Mouse (Mus musculus): Measurements from ENCODE around the gene Mrpl46. TPM values are rescaled to one million over a fixed set of nuclear protein-coding genes. Genes with fewer than 3 reads are reported as not detected.

The Mrpl46 gene
- polyA plus RNA-seq, 1 experiment from 2014 or later, result 60.0 TPM

GRCm38 (mm10) chr7:78766019-78766683, 17.2 kb downstream of the Mrpl46 start:
- Histone ChIP-seq H3K36me3 (no peaks in the 10 kb centered on the region), H3K4me3 (no peak overlapping the region), H3K4me2 (peak overlapping the region; percentile 28; the same call in 1 of the 2 replicates), H3K9ac (no peak overlapping the region), H3K27ac (no peak overlapping the region), H3K4me1 (no peaks in the 10 kb centered on the region; the same call in 1 of the 2 replicates), H3K27me3 (peaks cover 10% of the 10 kb centered on the region; the same call in 1 of the 2 replicates), H3K9me3 (no peaks in the 10 kb centered on the region)
- ATAC-seq (ENCODE audit: insufficient number of reproducible peaks, insufficient read depth, low FRiP score, low TSS enrichment, low read depth), result no peak
- 23% methylated on average over 18 of the region's 18 CpGs for whole genome bisulfite sequencing

GRCm38 (mm10) chr7:78765215-78765631, 18.1 kb downstream of the Mrpl46 start:
- Histone ChIP-seq H3K4me3 (no peak overlapping the region), H3K9ac (no peak overlapping the region), H3K4me2 (no peak overlapping the region), H3K27ac (no peak overlapping the region), H3K4me1 (no peaks in the 10 kb centered on the region; the same call in 1 of the 2 replicates), H3K27me3 (peaks cover 10% of the 10 kb centered on the region; the same call in 1 of the 2 replicates), H3K9me3 (no peaks in the 10 kb centered on the region), H3K36me3 (no peaks in the 10 kb centered on the region)
- no peak for ATAC-seq (ENCODE audit: insufficient number of reproducible peaks, insufficient read depth, low FRiP score, low TSS enrichment, low read depth)
- WGBS, result 64% methylated on average over 5 of the region's 5 CpGs

GRCm38 (mm10) chr7:78763801-78764200, 19.5 kb downstream of the Mrpl46 start:
- Histone ChIP-seq H3K27me3 (peaks cover 10% of the 10 kb centered on the region; the same call in 1 of the 2 replicates), H3K4me3 (no peak overlapping the region), H3K9ac (no peak overlapping the region), H3K36me3 (no peaks in the 10 kb centered on the region), H3K4me2 (no peak overlapping the region), H3K27ac (no peak overlapping the region), H3K9me3 (no peaks in the 10 kb centered on the region), H3K4me1 (no peaks in the 10 kb centered on the region; the same call in 1 of the 2 replicates)
- whole genome bisulfite sequencing, result 87% methylated on average over 3 of the region's 3 CpGs
- no peak for ATAC-seq (ENCODE audit: insufficient number of reproducible peaks, insufficient read depth, low FRiP score, low TSS enrichment, low read depth)

- Histone ChIP-seq H3K9ac (no peak overlapping the region), H3K4me3 (no peak overlapping the region), H3K4me1 (no peaks in the 10 kb centered on the region), H3K27ac (no peak overlapping the region), H3K36me3 (no peaks in the 10 kb centered on the region), H3K27me3 (no peaks in the 10 kb centered on the region), H3K9me3 (no peaks in the 10 kb centered on the region), H3K4me2 (no peak overlapping the region)
- WGBS, result 61% methylated on average over 8 of the region's 8 CpGs
- no peak for ATAC-seq (ENCODE audit: insufficient number of reproducible peaks, insufficient read depth, low FRiP score, low TSS enrichment, low read depth)
Observed at GRCm38 (mm10) chr7:78754458-78755000, 28.8 kb downstream of the Mrpl46 start.

GRCm38 (mm10) chr7:78753752-78754457, 29.4 kb downstream of the Mrpl46 start:
- Histone ChIP-seq H3K27me3 (no peaks in the 10 kb centered on the region), H3K27ac (no peak overlapping the region), H3K4me3 (no peak overlapping the region), H3K9ac (no peak overlapping the region), H3K9me3 (no peaks in the 10 kb centered on the region), H3K4me2 (no peak overlapping the region), H3K36me3 (no peaks in the 10 kb centered on the region), H3K4me1 (no peaks in the 10 kb centered on the region)
- WGBS, result 79% methylated on average over 7 of the region's 7 CpGs
- no peak for ATAC-seq (ENCODE audit: insufficient number of reproducible peaks, insufficient read depth, low FRiP score, low TSS enrichment, low read depth)

GRCm38 (mm10) chr7:78752961-78753360, 30.4 kb downstream of the Mrpl46 start:
- no peaks in the 10 kb centered on the region for H3K36me3 ChIP-seq
- WGBS, result 89% methylated on average over 4 of the region's 4 CpGs
- no peaks in the 10 kb centered on the region for H3K9me3 ChIP-seq
- H3K27ac ChIP-seq, result no peak overlapping the region
- no peaks in the 10 kb centered on the region for H3K4me1 ChIP-seq
- H3K27me3 ChIP-seq, result no peaks in the 10 kb centered on the region
- ATAC-seq (ENCODE audit: insufficient number of reproducible peaks, insufficient read depth, low FRiP score, low TSS enrichment, low read depth), result no peak
- no peak overlapping the region for H3K9ac ChIP-seq
- H3K4me3 ChIP-seq, result no peak overlapping the region
- H3K4me2 ChIP-seq, result no peak overlapping the region

- Histone ChIP-seq H3K36me3 (no peaks in the 10 kb centered on the region), H3K9ac (no peak overlapping the region), H3K27ac (no peak overlapping the region), H3K9me3 (no peaks in the 10 kb centered on the region), H3K27me3 (no peaks in the 10 kb centered on the region), H3K4me3 (no peak overlapping the region), H3K4me2 (no peak overlapping the region), H3K4me1 (no peaks in the 10 kb centered on the region)
- no peak for ATAC-seq (ENCODE audit: insufficient number of reproducible peaks, insufficient read depth, low FRiP score, low TSS enrichment, low read depth)
- 76% methylated on average over 5 of the region's 5 CpGs for WGBS
Observed at GRCm38 (mm10) chr7:78743731-78744385, 39.5 kb downstream of the Mrpl46 start.

- WGBS, result 78% methylated on average over 8 of the region's 8 CpGs
- Histone ChIP-seq H3K9me3 (no peaks in the 10 kb centered on the region), H3K27me3 (no peaks in the 10 kb centered on the region), H3K4me2 (no peak overlapping the region), H3K4me3 (no peak overlapping the region), H3K36me3 (no peaks in the 10 kb centered on the region), H3K27ac (no peak overlapping the region), H3K9ac (no peak overlapping the region), H3K4me1 (no peaks in the 10 kb centered on the region)
- no peak for ATAC-seq (ENCODE audit: insufficient number of reproducible peaks, insufficient read depth, low FRiP score, low TSS enrichment, low read depth)
Observed at GRCm38 (mm10) chr7:78739351-78740000, 43.9 kb downstream of the Mrpl46 start.

- no peaks in the 10 kb centered on the region for H3K9me3 ChIP-seq
- no peaks in the 10 kb centered on the region for H3K27me3 ChIP-seq
- H3K36me3 ChIP-seq, result no peaks in the 10 kb centered on the region
- no peak within 1 kb of the TSS for H3K4me3 ChIP-seq
- H3K4me2 ChIP-seq, result no peak within 1 kb of the TSS
- no peak within 1 kb of the TSS for H3K9ac ChIP-seq
- no peak within 1 kb of the TSS for H3K27ac ChIP-seq
- H3K4me1 ChIP-seq, result no peaks in the 10 kb centered on the region
- ATAC-seq (ENCODE audit: insufficient number of reproducible peaks, insufficient read depth, low FRiP score, low TSS enrichment, low read depth), result no peak
- WGBS, result 87% methylated on average over 5 of the region's 5 CpGs
Observed at GRCm38 (mm10) chr7:78737614-78738210, 45.6 kb downstream of the Mrpl46 start, which contains the start of gene Ntrk3. Gene Ntrk3 (minus strand): TSS chr7:78738012.

GRCm38 (mm10) chr7:78737196-78737595, 46.1 kb downstream of the Mrpl46 start:
- Histone ChIP-seq H3K27ac (no peak overlapping the region), H3K4me2 (no peak overlapping the region), H3K4me1 (no peaks in the 10 kb centered on the region), H3K36me3 (no peaks in the 10 kb centered on the region), H3K4me3 (no peak overlapping the region), H3K27me3 (no peaks in the 10 kb centered on the region), H3K9me3 (no peaks in the 10 kb centered on the region), H3K9ac (no peak overlapping the region)
- 90% methylated on average over 6 of the region's 6 CpGs for WGBS
- no peak for ATAC-seq (ENCODE audit: insufficient number of reproducible peaks, insufficient read depth, low FRiP score, low TSS enrichment, low read depth)

GRCm38 (mm10) chr7:78731391-78731790, 51.9 kb downstream of the Mrpl46 start:
- Histone ChIP-seq H3K36me3 (no peaks in the 10 kb centered on the region), H3K9me3 (no peaks in the 10 kb centered on the region), H3K27ac (no peak overlapping the region), H3K27me3 (no peaks in the 10 kb centered on the region), H3K4me2 (no peak overlapping the region), H3K4me3 (no peak overlapping the region), H3K9ac (no peak overlapping the region), H3K4me1 (no peaks in the 10 kb centered on the region)
- no peak for ATAC-seq (ENCODE audit: insufficient number of reproducible peaks, insufficient read depth, low FRiP score, low TSS enrichment, low read depth)
- WGBS, result 86% methylated on average over 8 of the region's 8 CpGs
